Mouse (Mus musculus): ENCODE results near the gene Insl3. TPM values are rescaled to one million over a fixed set of nuclear protein-coding genes. Genes with fewer than 3 reads are reported as not detected.
A peak's percentile ranks its signal among the peaks of the same experiment; 100 is the strongest.

Insl3 gene
- total RNA-seq, 2 experiments from 2014 or later, result 1.2 to 4.7 TPM

DNA sequence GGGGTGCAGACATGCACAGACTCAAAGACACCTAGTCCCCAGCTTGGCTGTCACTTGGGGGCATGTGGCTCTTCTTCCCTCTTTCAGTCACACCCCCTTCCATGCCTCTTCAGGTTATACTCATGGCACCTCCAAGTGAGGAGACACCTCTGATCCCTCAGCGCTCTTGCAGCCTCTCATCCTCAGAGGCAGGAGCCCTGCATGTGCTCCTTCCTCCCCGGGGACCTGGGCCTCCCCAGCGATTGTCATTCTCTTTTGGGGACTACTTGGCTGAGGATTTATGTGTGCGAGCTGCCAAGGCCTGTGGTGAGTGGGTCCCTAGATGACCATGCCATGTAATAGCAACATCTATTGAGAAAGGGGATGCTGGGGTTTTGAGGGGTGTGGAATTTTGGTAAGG lies 10.8 kb upstream of the Insl3 start:
- DNase-seq (ENCODE audit: extremely low spot score in 1 of 2, low spot score in 2 of 2), result no peak
- TF ChIP-seq CTCF (IDR thresholded peaks at IDR 0.05), result no peak
- intact Hi-C loops (cut with DNase I), result loop anchor here (10.0 kb wide), 1 partner anchor 457 kb away; the partner anchor contains the start of gene Tpm4
- no peak overlapping the region for H3K4me3 ChIP-seq
- no peak overlapping the region for H3K27ac ChIP-seq

DNA sequence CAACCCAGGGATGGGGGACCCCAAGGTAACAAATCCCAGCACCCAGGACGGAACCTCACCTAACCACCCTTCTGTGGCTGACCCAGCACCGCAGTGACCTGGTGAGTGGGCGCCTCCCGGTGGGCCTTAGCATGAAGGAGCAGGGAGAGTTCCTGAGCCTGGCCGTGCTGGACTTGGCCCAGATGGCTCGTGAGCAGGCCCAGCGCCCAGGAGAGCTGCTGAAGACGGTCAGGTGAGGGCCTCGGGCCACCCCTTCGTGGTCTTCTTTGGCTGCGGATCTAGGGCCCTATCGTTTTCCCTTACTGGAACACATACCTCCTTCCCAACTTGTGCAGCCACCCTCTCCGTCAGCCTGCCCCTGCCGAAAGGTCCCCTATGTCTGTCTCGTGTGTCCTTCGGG lies 9.9 kb upstream of the Insl3 start:
- TF ChIP-seq CTCF (IDR thresholded peaks at IDR 0.05), result no peak
- intact Hi-C loops (cut with DNase I), result loop anchor here (10.0 kb wide), 1 partner anchor 456 kb away; the partner anchor contains the start of gene Tpm4
- no peak for DNase-seq (ENCODE audit: extremely low spot score in 1 of 2, low spot score in 2 of 2)
- H3K27ac ChIP-seq, result no peak overlapping the region
- no peak overlapping the region for H3K4me3 ChIP-seq

DNA sequence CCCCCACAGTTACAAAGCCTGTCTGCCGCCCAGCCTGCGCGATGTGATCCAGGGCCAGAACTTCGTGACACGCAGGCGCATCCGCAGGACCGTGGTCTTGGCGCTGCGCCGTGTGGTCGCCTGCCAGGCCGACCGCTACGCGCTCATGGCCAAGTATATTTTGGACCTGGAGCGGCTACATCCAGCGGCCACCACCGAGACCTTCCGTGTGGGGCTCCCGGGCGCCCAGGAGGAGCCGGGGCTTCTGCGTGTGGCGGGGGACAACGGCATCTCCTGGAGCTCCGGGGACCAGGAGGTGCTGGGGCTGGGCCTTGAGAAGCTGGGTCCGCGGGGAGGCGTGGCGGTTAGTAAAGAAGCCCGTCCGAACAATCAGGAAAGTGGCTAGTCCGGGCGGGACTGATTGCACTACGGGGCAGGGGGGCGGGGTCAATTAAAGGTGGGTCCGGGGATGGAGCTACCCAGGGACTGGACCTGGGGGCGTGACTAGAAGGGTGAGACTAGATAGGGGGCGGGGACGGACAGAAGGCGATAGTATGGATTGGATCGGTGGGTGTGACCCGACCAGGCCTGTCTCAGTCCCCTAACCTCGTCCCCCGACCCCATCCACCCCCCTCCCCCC lies 9.4 kb upstream of the Insl3 start:
- intact Hi-C loops (cut with DNase I), result loop anchor here (10.0 kb wide), 1 partner anchor 455 kb away; the partner anchor contains the start of gene Tpm4
- Histone ChIP-seq H3K4me3 (peak overlapping the region; percentile 34; the same call in 1 of the 2 replicates), H3K27ac (no peak overlapping the region)
- TF ChIP-seq CTCF (IDR thresholded peaks at IDR 0.05), result no peak
- no peak for DNase-seq (ENCODE audit: extremely low spot score in 1 of 2, low spot score in 2 of 2)

DNA sequence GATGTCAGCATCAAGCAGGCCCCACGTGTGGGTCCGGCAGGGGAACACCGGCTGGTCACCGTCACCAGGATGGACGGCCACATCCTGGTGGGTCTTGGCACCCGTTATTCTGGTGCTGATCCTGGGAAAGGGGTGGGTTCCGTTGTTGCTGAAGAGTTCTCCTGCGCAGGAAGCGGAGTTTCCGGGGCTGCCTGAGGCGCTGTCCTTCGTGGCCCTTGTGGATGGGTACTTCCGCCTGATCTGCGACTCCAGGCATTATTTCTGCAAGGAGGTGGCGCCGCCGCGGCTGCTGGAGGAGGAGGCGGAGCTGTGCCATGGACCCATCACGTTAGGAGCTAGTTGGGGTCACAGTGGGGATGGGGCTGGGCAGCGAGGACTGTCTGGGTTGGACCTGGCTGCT lies 8.5 kb upstream of the Insl3 start:
- H3K27ac ChIP-seq, result no peak overlapping the region
- TF ChIP-seq CTCF (IDR thresholded peaks at IDR 0.05), result no peak
- intact Hi-C loops (cut with DNase I), result no loop called here
- no peak overlapping the region for H3K4me3 ChIP-seq
- no peak for DNase-seq (ENCODE audit: extremely low spot score in 1 of 2, low spot score in 2 of 2)

DNA sequence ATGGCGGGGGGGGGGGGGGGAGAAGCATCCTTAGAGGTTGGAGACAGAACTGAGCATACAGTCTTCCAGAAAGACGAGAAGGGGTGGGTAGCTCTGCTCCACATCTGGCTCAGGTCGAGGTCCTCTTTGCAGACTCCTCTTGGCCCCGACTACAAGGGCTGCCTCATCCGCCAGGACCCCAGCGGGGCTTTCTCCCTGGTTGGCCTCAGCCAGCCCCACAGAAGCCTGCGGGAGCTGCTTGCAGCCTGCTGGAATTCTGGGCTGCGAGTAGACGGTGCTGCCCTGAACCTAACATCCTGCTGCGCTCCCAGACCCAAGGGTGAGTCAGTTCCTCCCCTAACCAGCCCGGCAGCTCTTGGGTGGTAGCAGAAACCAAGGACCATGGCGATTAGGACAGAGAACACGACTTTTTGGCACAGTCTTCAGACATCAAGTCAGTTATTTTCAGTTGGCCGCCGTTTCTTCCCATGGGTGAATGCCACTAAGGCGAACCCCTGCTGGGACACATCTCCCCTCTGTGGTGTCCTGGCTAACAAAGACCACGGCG lies 7.6 kb upstream of the Insl3 start:
- no peak for DNase-seq (ENCODE audit: extremely low spot score in 1 of 2, low spot score in 2 of 2)
- TF ChIP-seq CTCF (IDR thresholded peaks at IDR 0.05), result no peak
- H3K27ac ChIP-seq, result no peak overlapping the region
- intact Hi-C loops (cut with DNase I), result no loop called here
- H3K4me3 ChIP-seq, result no peak overlapping the region

DNA sequence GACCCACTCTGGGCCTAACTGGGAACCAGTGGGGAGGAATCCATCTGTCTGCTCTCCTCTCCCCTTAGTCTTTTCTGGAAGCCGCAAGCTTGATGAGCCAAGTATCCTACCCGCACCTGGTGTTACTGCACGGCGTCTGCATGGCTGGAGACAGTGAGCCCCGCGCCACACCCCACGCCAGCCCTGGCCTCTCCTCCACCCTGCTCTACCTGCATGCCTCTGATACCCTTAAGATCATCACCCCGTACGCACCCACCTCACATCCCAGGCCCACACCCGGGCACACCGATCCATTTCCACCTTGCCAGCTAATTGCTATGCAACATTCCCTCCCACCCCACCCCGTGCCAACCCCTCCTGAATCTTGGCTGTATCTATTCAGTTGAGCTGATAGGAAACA lies 6.2 kb upstream of the Insl3 start:
- Histone ChIP-seq H3K4me3 (no peak overlapping the region), H3K27ac (no peak overlapping the region)
- no peak for DNase-seq (ENCODE audit: extremely low spot score in 1 of 2, low spot score in 2 of 2)
- intact Hi-C loops (cut with DNase I), result no loop called here
- TF ChIP-seq CTCF (IDR thresholded peaks at IDR 0.05), result no peak

DNA sequence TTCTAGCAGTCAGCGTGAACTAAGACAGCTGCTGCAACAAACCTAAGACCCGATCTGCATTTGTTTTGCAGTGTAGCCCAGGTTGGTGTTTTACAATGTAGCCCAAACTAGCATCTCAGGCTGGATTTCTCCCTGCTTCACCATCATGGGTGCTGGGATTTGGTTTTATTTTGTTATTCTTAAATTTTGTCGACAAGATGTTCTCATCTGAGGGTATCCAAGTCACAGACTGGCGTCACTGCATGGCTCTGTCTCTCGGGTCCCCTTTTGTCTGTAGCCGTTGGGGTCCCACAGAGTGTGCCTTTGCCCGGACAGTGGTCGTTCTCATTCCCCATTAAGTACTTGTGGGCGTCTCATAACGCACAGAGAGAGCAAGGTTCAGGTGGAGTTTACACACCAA lies 4.3 kb upstream of the Insl3 start:
- no peak for TF ChIP-seq CTCF (IDR thresholded peaks at IDR 0.05)
- Histone ChIP-seq H3K27ac (no peak overlapping the region), H3K4me3 (no peak overlapping the region)
- intact Hi-C loops (cut with DNase I), result no loop called here
- no peak for DNase-seq (ENCODE audit: extremely low spot score in 1 of 2, low spot score in 2 of 2)

DNA sequence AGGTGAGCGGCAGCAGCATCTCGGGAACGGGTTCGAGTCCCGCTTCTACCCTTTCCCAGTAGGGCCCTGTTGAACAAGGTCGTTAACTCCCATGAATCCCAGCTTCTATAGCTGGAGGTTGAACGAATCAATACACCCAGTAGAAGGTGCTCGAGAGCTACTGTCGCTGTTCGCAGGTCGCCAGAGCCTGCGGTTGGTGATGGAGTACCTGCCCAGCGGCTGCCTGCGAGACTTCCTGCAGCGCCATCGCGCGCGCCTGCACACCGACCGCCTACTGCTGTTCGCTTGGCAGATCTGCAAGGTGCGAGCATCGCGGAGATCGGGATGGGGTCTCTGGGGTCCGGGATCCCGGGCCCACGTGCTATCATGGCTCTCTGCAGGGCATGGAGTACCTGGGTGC lies 3.4 kb upstream of the Insl3 start:
- DNase-seq (ENCODE audit: extremely low spot score in 1 of 2, low spot score in 2 of 2), result no peak
- intact Hi-C loops (cut with DNase I), result no loop called here
- TF ChIP-seq CTCF (IDR thresholded peaks at IDR 0.05), result no peak; the same call in 1 of the 2 replicates
- H3K27ac ChIP-seq, result no peak overlapping the region
- peak overlapping the region; percentile 17; the same call in 1 of the 2 replicates for H3K4me3 ChIP-seq

DNA sequence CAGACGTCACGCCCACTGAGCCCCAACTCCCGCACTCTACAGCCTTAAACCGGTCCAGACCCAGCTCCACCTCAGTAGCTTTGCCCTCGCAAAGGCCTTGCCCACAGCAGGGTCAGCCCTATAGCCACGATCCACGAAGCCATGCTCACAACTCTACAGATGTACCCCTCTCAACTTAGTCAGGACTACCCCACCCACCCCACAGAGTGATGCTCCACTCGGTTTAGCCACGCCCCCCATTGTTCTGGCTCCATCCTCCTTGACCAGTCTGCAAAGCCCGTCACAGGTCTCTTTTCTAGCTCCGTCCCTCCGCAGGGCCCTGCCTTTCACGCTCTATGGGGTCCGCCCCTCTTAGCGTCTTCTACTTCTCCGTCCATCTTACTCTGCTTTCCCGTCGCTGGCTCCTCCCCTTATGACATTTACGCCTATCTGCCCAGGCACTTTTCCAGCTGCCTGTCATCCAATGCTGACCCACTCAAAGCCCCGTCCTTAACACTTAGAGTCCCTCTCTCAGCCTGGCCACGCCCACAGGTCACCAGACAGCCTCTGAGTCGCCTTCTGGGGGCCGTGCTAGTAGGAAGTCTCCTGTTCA lies 2.8 kb upstream of the Insl3 start:
- H3K4me3 ChIP-seq, result no peak overlapping the region
- no peak overlapping the region for H3K27ac ChIP-seq
- DNase-seq (ENCODE audit: extremely low spot score in 1 of 2, low spot score in 2 of 2), result no peak
- intact Hi-C loops (cut with DNase I), result no loop called here
- no peak for TF ChIP-seq CTCF (IDR thresholded peaks at IDR 0.05)

DNA sequence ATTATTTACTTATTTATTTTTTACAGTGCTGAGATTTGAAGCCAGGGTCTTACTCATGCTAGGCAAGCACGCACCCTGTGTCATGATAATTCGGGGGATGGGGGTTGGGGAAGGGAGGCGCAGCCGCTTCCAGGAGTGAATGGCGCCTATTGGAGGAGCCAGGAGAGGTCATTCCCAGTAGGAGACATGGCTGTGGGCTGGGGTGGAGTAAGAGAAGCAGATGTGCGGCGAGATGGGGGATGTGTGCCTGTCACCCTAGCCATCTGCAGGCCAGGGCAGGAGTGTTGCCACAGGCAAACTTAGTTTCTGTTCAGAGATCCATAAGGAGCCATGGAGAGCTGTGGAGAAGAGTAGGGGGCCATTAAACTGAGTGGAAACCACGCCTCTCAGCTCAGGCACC lies 1.4 kb upstream of the Insl3 start:
- TF ChIP-seq CTCF (IDR thresholded peaks at IDR 0.05), result no peak
- intact Hi-C loops (cut with DNase I), result no loop called here
- H3K27ac ChIP-seq, result no peak overlapping the region
- no peak for DNase-seq (ENCODE audit: extremely low spot score in 1 of 2, low spot score in 2 of 2)
- no peak overlapping the region for H3K4me3 ChIP-seq

DNA sequence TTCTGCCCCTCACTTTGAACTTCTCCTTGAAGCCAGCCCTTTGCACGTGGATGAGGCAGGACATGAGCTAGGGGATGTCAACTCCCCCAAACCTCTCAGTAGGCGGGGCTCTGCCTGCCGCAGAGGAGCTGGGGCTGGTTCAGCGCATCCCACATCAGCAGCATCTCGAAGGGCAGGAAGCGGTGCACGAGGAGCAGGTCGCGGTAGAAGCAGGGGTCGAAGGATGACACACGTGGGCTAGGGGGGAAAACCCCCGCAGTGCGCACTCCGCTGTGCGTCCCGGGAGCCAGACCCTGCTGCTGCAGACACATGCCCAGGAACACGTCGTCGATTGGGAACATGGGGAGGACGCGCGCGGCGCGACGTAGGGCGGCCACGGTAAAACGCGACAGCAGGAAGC lies 3.5 kb downstream of the Insl3 start:
- no peak for DNase-seq (ENCODE audit: extremely low spot score in 1 of 2, low spot score in 2 of 2)
- intact Hi-C loops (cut with DNase I), result no loop called here
- H3K4me3 ChIP-seq, result no peak overlapping the region
- TF ChIP-seq CTCF (IDR thresholded peaks at IDR 0.05), result no peak
- H3K27ac ChIP-seq, result no peak overlapping the region

DNA sequence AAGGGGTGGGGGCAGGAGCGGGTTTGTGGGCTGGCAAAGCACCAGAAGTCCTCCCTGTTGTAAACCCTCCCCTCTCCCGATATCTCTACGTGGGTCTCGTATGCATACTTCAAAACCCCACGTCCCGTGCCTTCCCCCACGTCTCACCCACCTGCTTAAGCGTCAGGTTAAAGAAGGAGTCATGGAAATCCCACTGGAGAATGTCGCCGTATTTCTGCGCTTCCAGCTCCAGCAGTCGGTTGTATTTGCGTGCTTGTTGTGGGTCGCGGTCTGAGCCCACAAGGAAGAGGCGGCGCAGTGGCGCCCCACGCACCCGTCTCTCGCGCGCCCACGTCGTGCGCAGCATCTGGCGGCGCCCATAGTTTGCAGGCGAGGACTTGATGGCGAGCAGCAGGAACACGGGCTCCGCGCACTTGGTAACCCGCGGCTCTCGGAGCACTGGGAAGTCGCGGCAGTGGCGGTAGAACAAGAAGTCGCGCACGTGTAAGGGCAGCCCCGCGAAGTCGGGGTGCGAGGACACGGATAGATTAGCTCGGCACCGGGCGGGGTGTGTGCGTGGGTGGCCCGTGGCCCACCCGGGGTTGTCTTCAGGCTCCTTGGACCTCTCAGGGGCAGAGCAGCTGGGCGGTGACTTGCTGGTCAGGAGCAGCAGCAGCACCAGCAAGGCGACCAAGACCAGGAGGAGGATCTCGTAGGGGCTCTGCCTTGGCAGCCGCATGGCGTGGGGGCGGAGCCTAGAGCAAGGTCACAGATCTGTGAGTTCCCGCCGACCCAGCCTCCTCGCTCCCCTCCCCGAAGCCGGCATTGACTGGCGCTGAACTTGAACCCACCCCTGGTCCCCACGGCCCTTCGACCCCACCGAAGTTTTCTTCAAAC lies 4.4 kb downstream of the Insl3 start:
- no peak for TF ChIP-seq CTCF (IDR thresholded peaks at IDR 0.05)
- Histone ChIP-seq H3K4me3 (0 out of 2 replicates have a peak overlapping the region, but pooled peaks have one; percentile 7), H3K27ac (no peak overlapping the region)
- DNase-seq (ENCODE audit: extremely low spot score in 1 of 2, low spot score in 2 of 2), result no peak
- intact Hi-C loops (cut with DNase I), result no loop called here
